Mouse (Mus musculus) hindbrain, embryonic 11.5 days (tissue): ENCODE measurements around the gene Ube2u. TPM values are rescaled to one million over a fixed set of nuclear protein-coding genes. Genes with fewer than 3 reads are reported as not detected.

Source experiments
- ATAC-seq: fragments of 200-750 bp; cut with Nextera tagmentation; 2 replicates; pipeline ENCODE4 v1.8.0; 2017; ENCODE audit warnings: mild to moderate bottlenecking, moderate TSS enrichment, moderate library complexity; ENCODE audit not compliant: low FRiP score
- DNase-seq: peaks from one replicate; pipeline ENCODE4 v3.0.0-alpha.2; 2015; ENCODE audit warnings: low spot score
- H3K27ac ChIP-seq: fragments of 300-500 bp; sonication (generic); 2 replicates; pipeline ENCODE4 v1.5.1; 2014; ENCODE audit warnings: mild to moderate bottlenecking, low read depth, low read length
- H3K27me3 ChIP-seq: fragments of 300-500 bp; sonication (generic); 2 replicates; pipeline ENCODE4 v1.6.1; 2014; ENCODE audit warnings: mild to moderate bottlenecking, low read length, moderate library complexity, mixed read lengths; ENCODE audit not compliant: control insufficient read depth, insufficient read depth
- H3K36me3 ChIP-seq: fragments of 300-500 bp; sonication (generic); 2 replicates; pipeline ENCODE4 v1.6.1; 2014; ENCODE audit warnings: mild to moderate bottlenecking, low read length, moderate library complexity, mixed read lengths; ENCODE audit not compliant: control insufficient read depth, insufficient read depth
- H3K4me1 ChIP-seq: fragments of 300-500 bp; sonication (generic); replicated peaks from 2 replicates; pipeline ENCODE4 v1.6.1; 2014; ENCODE audit warnings: low read length, mixed read lengths; ENCODE audit not compliant: control insufficient read depth, insufficient read depth
- H3K4me2 ChIP-seq: fragments of 300-500 bp; sonication (generic); replicated peaks from 2 replicates; pipeline ENCODE4 v1.6.1; 2014; ENCODE audit warnings: mild to moderate bottlenecking, low read depth, low read length
- H3K4me3 ChIP-seq: fragments of 300-500 bp; sonication (generic); 2 replicates; pipeline ENCODE4 v1.5.1; 2014; ENCODE audit warnings: low read depth, low read length
- H3K9ac ChIP-seq: fragments of 300-500 bp; sonication (generic); 2 replicates; pipeline ENCODE4 v1.6.1; 2014; ENCODE audit warnings: low read depth, low read length
- H3K9me3 ChIP-seq: fragments of 300-500 bp; sonication (generic); 2 replicates; pipeline ENCODE4 v1.6.1; 2016; ENCODE audit warnings: low read length; ENCODE audit not compliant: control insufficient read depth
- WGBS: fragments of 180-500 bp; shearing (Covaris S2); extraction: QIAGEN DNeasy Blood & Tissue Kit; methylation state at CpG from one replicate; pipeline ENCODE4 v1.1.7; 2014; 5-methylcytosine and 5-hydroxymethylcytosine counted together
- polyA plus RNA-seq: library from polyadenylated mRNA; unstranded; fragments of >200 nt; fragmentation: Nextera tagmentation; extraction: Ambion mirVana; gene quantifications from 2 replicates; pipeline ENCODE4 v1.2.1, GENCODE M21; 2014

The Ube2u gene
- polyA plus RNA-seq, 1 experiment from 2014 or later, result 1.4 TPM

DNA sequence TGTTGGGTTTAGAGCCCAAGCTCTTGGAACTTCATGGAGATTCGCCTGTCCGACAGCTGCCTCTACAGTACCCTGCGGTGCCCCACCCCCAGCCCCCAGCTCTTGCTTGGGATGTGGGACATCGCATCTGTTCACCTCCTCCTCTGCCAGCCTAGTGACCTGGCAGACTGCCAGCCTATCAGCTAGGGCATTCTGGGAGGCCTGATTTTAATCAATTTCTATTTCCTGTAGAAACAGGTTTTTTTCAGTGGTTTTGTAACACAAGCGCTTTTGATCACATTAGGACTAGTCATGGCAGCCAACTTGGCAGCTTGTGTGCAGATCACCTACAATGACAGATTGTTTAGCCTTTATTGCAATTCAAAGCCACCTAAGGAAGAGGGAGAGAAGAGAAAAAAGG lies 118.0 kb downstream of the Ube2u start:
- H3K27ac ChIP-seq, result no peak overlapping the region
- H3K4me2 ChIP-seq, result no peak overlapping the region
- no peaks in the 10 kb centered on the region for H3K9me3 ChIP-seq
- H3K36me3 ChIP-seq, result no peaks in the 10 kb centered on the region
- H3K4me1 ChIP-seq, result no peaks in the 10 kb centered on the region
- DNase-seq (no peak), ATAC-seq (no peak)
- H3K9ac ChIP-seq, result no peak overlapping the region
- H3K4me3 ChIP-seq, result no peak overlapping the region
- 81% methylated on average over 5 of the region's 5 CpGs for WGBS
- no peaks in the 10 kb centered on the region for H3K27me3 ChIP-seq

DNA sequence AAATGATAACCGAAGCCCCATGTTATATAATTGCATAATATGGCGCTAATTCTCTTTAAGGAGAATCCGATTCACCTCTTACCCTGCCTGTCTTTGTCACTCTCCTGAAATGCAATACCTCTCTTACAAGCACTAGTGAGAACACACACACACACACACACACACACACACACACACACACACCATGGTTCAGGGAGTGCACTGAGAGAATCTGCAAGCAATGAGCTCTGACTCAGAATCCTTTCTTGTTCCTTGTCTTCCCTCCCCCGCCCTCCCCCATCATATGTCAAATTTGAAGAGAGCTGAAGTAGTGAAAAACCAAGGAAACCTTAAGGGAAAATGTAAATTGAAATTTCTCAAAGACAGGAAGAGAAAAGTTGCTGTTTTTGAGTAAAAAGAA lies 118.4 kb downstream of the Ube2u start:
- Histone ChIP-seq H3K9me3 (no peaks in the 10 kb centered on the region), H3K4me3 (no peak overlapping the region), H3K27ac (no peak overlapping the region), H3K27me3 (no peaks in the 10 kb centered on the region), H3K4me1 (no peaks in the 10 kb centered on the region), H3K36me3 (no peaks in the 10 kb centered on the region), H3K4me2 (no peak overlapping the region), H3K9ac (no peak overlapping the region)
- ATAC-seq, result no peak
- no peak for DNase-seq
- 89% methylated on average over 4 of the region's 4 CpGs for WGBS
